8 mouse cellular contexts compared by ENCODE assay signal in genomic region chr5:108694352-108695261, GRCm38 (mm10). TPM values are rescaled to one million over a fixed set of nuclear protein-coding genes. Genes with fewer than 3 reads are reported as not detected.
DNase-seq lines count a peak whose midpoint lies in the region; ATAC-seq and TF ChIP-seq lines count a peak whose summit lies in the region.

No protein-coding gene starts in this region.

- ATAC-seq in forebrain, embryonic 11.5 days (replicated peaks; ENCODE audit: low FRiP score), result peak; percentile 67
- ATAC-seq in hindbrain, embryonic 16.5 days, result peak; percentile 28
- peak; percentile 57 for ATAC-seq in liver, embryonic 12.5 days

- WGBS in forebrain, embryonic 11.5 days, result under 1% methylated on average over 85 of the region's 99 CpGs
- under 1% methylated on average over 49 of the region's 99 CpGs for WGBS in hindbrain, embryonic 16.5 days
- under 1% methylated on average over 72 of the region's 99 CpGs for WGBS in liver, embryonic 12.5 days (ENCODE audit: insufficient replicate concordance)

- no peaks in the 10 kb centered on the region for H3K9me3 ChIP-seq in forebrain, embryonic 11.5 days (ENCODE audit: control insufficient read depth, low read length)
- no peaks in the 10 kb centered on the region for H3K9me3 ChIP-seq in hindbrain, embryonic 16.5 days (ENCODE audit: control insufficient read depth, low read length)
- H3K9me3 ChIP-seq in liver, embryonic 12.5 days (replicated peaks), result no peaks in the 10 kb centered on the region

- H3ac ChIP-seq in myocyte (ENCODE audit: control insufficient read depth, insufficient read length), result peak overlapping the region; percentile 34

- peak; percentile 47 for DNase-seq in CD4-positive helper T cell, adult 2 months (ENCODE audit: low read depth, low spot score)
- peak; percentile 18 for DNase-seq in T-cell, adult 2 months (ENCODE audit: low spot score)
- peak; percentile 75 for DNase-seq in forebrain, embryonic 11.5 days (ENCODE audit: low spot score)
- DNase-seq in thymus, postnatal 0 days (ENCODE audit: low spot score), result peak; percentile 20
- DNase-seq in right cerebral cortex, adult 18-20 months, result no peak

- H3K79me2 ChIP-seq in myocyte (ENCODE audit: control insufficient read depth, insufficient read depth), result no peaks in the 10 kb centered on the region

- H3K9ac ChIP-seq in forebrain, embryonic 11.5 days (ENCODE audit: low read length), result peak overlapping the region; percentile 78
- peak overlapping the region; percentile 66 for H3K9ac ChIP-seq in hindbrain, embryonic 16.5 days (ENCODE audit: low read depth, low read length)
- H3K9ac ChIP-seq in liver, embryonic 12.5 days, result peak overlapping the region; percentile 92

- peaks cover 4% of the 10 kb centered on the region for H3K27me3 ChIP-seq in forebrain, embryonic 11.5 days (ENCODE audit: control insufficient read depth, insufficient read depth, low read length)
- H3K27me3 ChIP-seq in hindbrain, embryonic 16.5 days (replicated peaks; ENCODE audit: control insufficient read depth, insufficient read depth, low read length), result peaks cover 25% of the 10 kb centered on the region
- peaks cover 10% of the 10 kb centered on the region; the same call in 1 of the 2 replicates for H3K27me3 ChIP-seq in liver, embryonic 12.5 days (replicated peaks)
- no peaks in the 10 kb centered on the region for H3K27me3 ChIP-seq in myocyte (ENCODE audit: control insufficient read depth, insufficient read depth, insufficient read length)

- TF ChIP-seq POLR2A in myocyte (IDR thresholded peaks at IDR 0.05; ENCODE audit: insufficient read length, low read depth), result peak; percentile 60

- H3K36me3 ChIP-seq in forebrain, embryonic 11.5 days (ENCODE audit: control insufficient read depth, insufficient read depth, low read length), result no peaks in the 10 kb centered on the region
- no peaks in the 10 kb centered on the region for H3K36me3 ChIP-seq in hindbrain, embryonic 16.5 days (ENCODE audit: control insufficient read depth, insufficient read depth, low read length)
- H3K36me3 ChIP-seq in liver, embryonic 12.5 days, result 0 out of 2 replicates have a peak, but pooled peaks cover 4% of the 10 kb centered on the region
- H3K36me3 ChIP-seq in myocyte (ENCODE audit: control insufficient read depth, insufficient read depth), result no peaks in the 10 kb centered on the region

- H3K27ac ChIP-seq in forebrain, embryonic 11.5 days (ENCODE audit: low read depth, low read length), result peak overlapping the region; percentile 41; the same call in 1 of the 2 replicates
- peak overlapping the region; percentile 66; the same call in 1 of the 2 replicates for H3K27ac ChIP-seq in hindbrain, embryonic 16.5 days (ENCODE audit: low read depth, low read length)
- H3K27ac ChIP-seq in liver, embryonic 12.5 days, result peak overlapping the region; percentile 89

- H3K4me2 ChIP-seq in forebrain, embryonic 11.5 days (ENCODE audit: low read depth, low read length, severe bottlenecking), result peak overlapping the region; percentile 78
- H3K4me2 ChIP-seq in hindbrain, embryonic 16.5 days (ENCODE audit: low read length), result peak overlapping the region; percentile 98
- H3K4me2 ChIP-seq in liver, embryonic 12.5 days, result peak overlapping the region; percentile 99
- peak overlapping the region; percentile 69 for H3K4me2 ChIP-seq in myocyte (ENCODE audit: low read depth)

- H3K4me3 ChIP-seq in forebrain, embryonic 11.5 days (ENCODE audit: low read depth, low read length), result peak overlapping the region; percentile 96
- H3K4me3 ChIP-seq in hindbrain, embryonic 16.5 days (ENCODE audit: low read length), result peak overlapping the region; percentile 90
- peak overlapping the region; percentile 95 for H3K4me3 ChIP-seq in liver, embryonic 12.5 days
- peak overlapping the region; percentile 28 for H3K4me3 ChIP-seq in myocyte

- peaks cover 25% of the 10 kb centered on the region for H3K4me1 ChIP-seq in forebrain, embryonic 11.5 days (replicated peaks; ENCODE audit: control insufficient read depth, insufficient read depth, low read length)
- H3K4me1 ChIP-seq in hindbrain, embryonic 16.5 days (ENCODE audit: control insufficient read depth, insufficient read depth, low read depth, low read length), result peaks cover 18% of the 10 kb centered on the region
- peaks cover 75% of the 10 kb centered on the region for H3K4me1 ChIP-seq in liver, embryonic 12.5 days

TF ChIP-seq in myocyte, 11 proteins besides CTCF, POLR2A, EP300 and RAD21:
- TF ChIP-seq USF1 (IDR thresholded peaks at IDR 0.05; ENCODE audit: low read depth), result no peak
- TF ChIP-seq REST (IDR thresholded peaks at IDR 0.05; ENCODE audit: insufficient read depth, insufficient read length), result no peak
- TF ChIP-seq TCF12 (IDR thresholded peaks at IDR 0.05; ENCODE audit: insufficient read depth, poor library complexity, severe bottlenecking), result no peak
- TF ChIP-seq POLR2AphosphoS2 (IDR thresholded peaks at IDR 0.05; ENCODE audit: insufficient read length, low read depth), result peak; percentile 37
- peak in 1 of 3 experiments; percentile 17 for TF ChIP-seq MYOD1 (IDR thresholded peaks at IDR 0.05; ENCODE audit: control insufficient read depth in 1 of 3, insufficient read length in 2 of 3, low read depth in 2 of 3)
- no peak for TF ChIP-seq CEBPB (IDR thresholded peaks at IDR 0.05; ENCODE audit: insufficient read depth, poor library complexity, severe bottlenecking)
- no peak for TF ChIP-seq TCF3 (IDR thresholded peaks at IDR 0.05; ENCODE audit: insufficient read length, low read depth)
- TF ChIP-seq MAX (IDR thresholded peaks at IDR 0.05; ENCODE audit: low read depth), result no peak
- TF ChIP-seq E2F4 (IDR thresholded peaks at IDR 0.05; ENCODE audit: insufficient read depth), result no peak
- TF ChIP-seq MYOG (IDR thresholded peaks at IDR 0.05; ENCODE audit: control insufficient read depth in 1 of 3, insufficient read depth in 1 of 3, insufficient read length in 2 of 3, low read depth in 2 of 3), result no peak
- TF ChIP-seq SRF (IDR thresholded peaks at IDR 0.05; ENCODE audit: control insufficient read depth, insufficient read length, low read depth), result no peak

RNA-seq across cellular contexts. Expression of gene Fgfrl1, which starts 2.4 kb away (rescaled TPM):
- polyA plus RNA-seq in forebrain, embryonic 11.5 days (2014; fragmentation: Nextera tagmentation; extraction: Ambion mirVana), result 22.0 and 24.5 TPM in 2 replicates
- polyA plus RNA-seq in hindbrain, embryonic 16.5 days (2015; fragmentation: Nextera tagmentation; extraction: Ambion mirVana), result 4.7 and 4.8 TPM in 2 replicates
- polyA plus RNA-seq in liver, embryonic 12.5 days (2016; fragmentation: Nextera tagmentation; extraction: Ambion mirVana), result 18.0 and 18.6 TPM in 2 replicates
- polyA plus RNA-seq in myocyte (2012; fragmentation: generic; extraction: Trizol), result 93.3 TPM
- 4.1 and 5.1 TPM in 2 replicates for polyA plus RNA-seq in thymus, postnatal 0 days (2015; fragmentation: Nextera tagmentation; extraction: Ambion mirVana)

RNA-seq across cellular contexts. Expression of gene Slc26a1, which starts 19.2 kb away (rescaled TPM):
- 1.1 and 1.5 TPM in 2 replicates for polyA plus RNA-seq in forebrain, embryonic 11.5 days (2014; fragmentation: Nextera tagmentation; extraction: Ambion mirVana)
- polyA plus RNA-seq in hindbrain, embryonic 16.5 days (2015; fragmentation: Nextera tagmentation; extraction: Ambion mirVana), result 3.6 and 3.9 TPM in 2 replicates
- 12.7 and 12.9 TPM in 2 replicates for polyA plus RNA-seq in liver, embryonic 12.5 days (2016; fragmentation: Nextera tagmentation; extraction: Ambion mirVana)
- 0.13 TPM for polyA plus RNA-seq in myocyte (2012; fragmentation: generic; extraction: Trizol)
- polyA plus RNA-seq in thymus, postnatal 0 days (2015; fragmentation: Nextera tagmentation; extraction: Ambion mirVana), result 0.14 and 0.20 TPM in 2 replicates

RNA-seq across cellular contexts. Expression of gene Dgkq, which starts 25.1 kb away (rescaled TPM):
- polyA plus RNA-seq in forebrain, embryonic 11.5 days (2014; fragmentation: Nextera tagmentation; extraction: Ambion mirVana), result 13.6 and 13.9 TPM in 2 replicates
- polyA plus RNA-seq in hindbrain, embryonic 16.5 days (2015; fragmentation: Nextera tagmentation; extraction: Ambion mirVana), result 26.6 and 33.4 TPM in 2 replicates
- polyA plus RNA-seq in liver, embryonic 12.5 days (2016; fragmentation: Nextera tagmentation; extraction: Ambion mirVana), result 6.2 and 7.1 TPM in 2 replicates
- 4.3 TPM for polyA plus RNA-seq in myocyte (2012; fragmentation: generic; extraction: Trizol)
- polyA plus RNA-seq in thymus, postnatal 0 days (2015; fragmentation: Nextera tagmentation; extraction: Ambion mirVana), result 5.0 and 6.6 TPM in 2 replicates

RNA-seq across cellular contexts. Expression of gene Idua, which starts 34.5 kb away (rescaled TPM):
- polyA plus RNA-seq in forebrain, embryonic 11.5 days (2014; fragmentation: Nextera tagmentation; extraction: Ambion mirVana), result 11.5 and 11.6 TPM in 2 replicates
- polyA plus RNA-seq in hindbrain, embryonic 16.5 days (2015; fragmentation: Nextera tagmentation; extraction: Ambion mirVana), result 13.3 and 13.7 TPM in 2 replicates
- polyA plus RNA-seq in liver, embryonic 12.5 days (2016; fragmentation: Nextera tagmentation; extraction: Ambion mirVana), result 5.9 TPM in 2 replicates
- polyA plus RNA-seq in myocyte (2012; fragmentation: generic; extraction: Trizol), result 4.3 TPM
- 5.4 and 6.2 TPM in 2 replicates for polyA plus RNA-seq in thymus, postnatal 0 days (2015; fragmentation: Nextera tagmentation; extraction: Ambion mirVana)

Comparison
In these comparisons a context has a peak if more than half of its experiments do, and no peak if none do; other contexts are left out.
1. H3K4me3 ChIP-seq: peak in every context shown above with its lines; median percentile 96 in forebrain, embryonic 11.5 days; 95 in liver, embryonic 12.5 days; 90 in hindbrain, embryonic 16.5 days; 28 in myocyte.